Mouse (Mus musculus) kidney, embryonic 16.5 days (tissue): ENCODE measurements around the gene Krtap22-2. TPM values are rescaled to one million over a fixed set of nuclear protein-coding genes. Genes with fewer than 3 reads are reported as not detected.
"Not testable (repeated sequence)": the region's sequence is repeated elsewhere in the genome, so short reads cannot be mapped to it uniquely, and the experiment has no call there.

Experiments
- ATAC-seq: fragments of 200-750 bp; cut with Nextera tagmentation; 2 replicates; pipeline ENCODE4 v1.8.0; 2017; ENCODE audit warnings: moderate TSS enrichment; ENCODE audit not compliant: low FRiP score, low TSS enrichment
- H3K27ac ChIP-seq: fragments of 300-500 bp; sonication (generic); 2 replicates; pipeline ENCODE4 v1.5.1; 2014; ENCODE audit warnings: low read length
- H3K27me3 ChIP-seq: fragments of 300-500 bp; sonication (generic); 2 replicates; pipeline ENCODE4 v1.6.1; 2014; ENCODE audit warnings: low read length, control low read depth, mixed read lengths; ENCODE audit not compliant: insufficient read depth
- H3K36me3 ChIP-seq: fragments of 300-500 bp; sonication (generic); 2 replicates; pipeline ENCODE4 v1.6.1; 2014; ENCODE audit warnings: low read length, control low read depth, mixed read lengths; ENCODE audit not compliant: insufficient read depth
- H3K4me1 ChIP-seq: fragments of 300-500 bp; sonication (generic); 2 replicates; pipeline ENCODE4 v1.6.1; 2014; ENCODE audit warnings: low read length, control low read depth, mixed read lengths; ENCODE audit not compliant: insufficient read depth
- H3K4me2 ChIP-seq: fragments of 300-500 bp; sonication (generic); replicated peaks from 2 replicates; pipeline ENCODE4 v1.6.1; 2014; ENCODE audit warnings: low read depth, low read length
- H3K4me3 ChIP-seq: fragments of 300-500 bp; sonication (generic); 2 replicates; pipeline ENCODE4 v1.5.1; 2014; ENCODE audit warnings: mild to moderate bottlenecking, low read length
- H3K9ac ChIP-seq: fragments of 300-500 bp; sonication (generic); replicated peaks from 2 replicates; pipeline ENCODE4 v1.6.1; 2014; ENCODE audit warnings: low read length
- H3K9me3 ChIP-seq: fragments of 300-500 bp; sonication (generic); 2 replicates; pipeline ENCODE4 v1.6.1; 2016; ENCODE audit warnings: low read length, control low read depth
- WGBS: fragments of 180-500 bp; shearing (Covaris S2); extraction: QIAGEN DNeasy Blood & Tissue Kit; methylation state at CpG from one replicate; pipeline ENCODE4 v1.1.7; 2014; 5-methylcytosine and 5-hydroxymethylcytosine counted together
- polyA plus RNA-seq: library from polyadenylated mRNA; unstranded; fragments of >200 nt; fragmentation: Nextera tagmentation; extraction: Ambion mirVana; gene quantifications from 2 replicates; pipeline ENCODE4 v1.2.1, GENCODE M21; 2015

Gene Krtap22-2
- polyA plus RNA-seq: not detected in 2 replicates

DNA sequence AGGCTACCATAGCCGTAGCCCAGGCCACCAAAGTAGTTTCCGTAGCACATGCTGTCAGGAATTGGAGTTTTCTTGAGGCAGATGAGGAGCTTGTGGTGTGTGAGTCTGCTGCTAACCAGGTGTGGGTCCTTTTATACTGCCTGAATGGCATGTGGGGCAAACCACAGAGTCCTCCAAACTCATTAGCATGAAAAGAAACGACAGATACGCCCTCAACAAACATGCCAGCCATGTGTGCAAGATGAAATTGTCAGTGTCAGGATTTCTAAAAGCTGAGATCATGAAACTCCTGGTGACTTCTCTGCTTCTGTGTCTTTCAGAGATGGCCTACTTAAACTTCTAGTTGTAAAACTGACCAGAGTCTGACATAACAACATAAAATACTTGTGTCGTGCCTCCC lies at the start of gene Krtap22-2:
Gene Krtap22-2, minus strand, starts transcription at position 101 of the 400 bp plus-strand sequence.
- Histone ChIP-seq H3K36me3 (no peaks in the 10 kb centered on the region), H3K4me3 (no peak within 1 kb of the TSS), H3K4me1 (no peaks in the 10 kb centered on the region), H3K9ac (no peak within 1 kb of the TSS), H3K9me3 (no peaks in the 10 kb centered on the region), H3K27ac (no peak within 1 kb of the TSS), H3K4me2 (no peak within 1 kb of the TSS), H3K27me3 (no peaks in the 10 kb centered on the region)
- no peak for ATAC-seq
- 83% methylated on average over 5 of the region's 5 CpGs for WGBS

DNA sequence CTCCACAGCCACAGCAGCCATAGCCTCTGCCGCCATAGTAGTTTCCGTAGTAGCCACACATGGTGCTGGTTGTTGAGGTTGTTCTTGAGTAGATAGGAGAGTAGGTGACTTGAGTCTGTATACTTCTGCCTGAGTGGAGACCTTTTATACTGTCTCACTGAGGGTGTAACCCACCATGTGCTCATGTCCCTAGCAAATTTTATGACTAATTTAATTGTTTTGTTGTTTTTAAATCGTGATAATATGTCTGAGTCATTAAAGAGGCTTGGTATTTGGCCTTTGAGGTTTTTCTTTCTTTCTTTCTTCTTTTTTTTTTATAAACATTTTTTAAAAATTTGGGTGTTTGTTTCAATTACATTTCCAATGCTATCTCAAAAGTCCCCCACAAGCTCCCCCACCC lies 37.2 kb upstream of the Krtap22-2 start, which contains the start of gene Krtap6-5:
Gene Krtap6-5, minus strand, starts transcription at position 101 of the 400 bp plus-strand sequence.
- ATAC-seq: no peak
- Histone ChIP-seq H3K4me2 (no peak within 1 kb of the TSS), H3K27me3 (no peaks in the 10 kb centered on the region), H3K9ac (no peak within 1 kb of the TSS), H3K4me1 (no peaks in the 10 kb centered on the region), H3K27ac (no peak within 1 kb of the TSS), H3K36me3 (no peaks in the 10 kb centered on the region), H3K9me3 (no peaks in the 10 kb centered on the region), H3K4me3 (no peak within 1 kb of the TSS)
- 79% methylated on average over 3 of the region's 3 CpGs for WGBS

DNA sequence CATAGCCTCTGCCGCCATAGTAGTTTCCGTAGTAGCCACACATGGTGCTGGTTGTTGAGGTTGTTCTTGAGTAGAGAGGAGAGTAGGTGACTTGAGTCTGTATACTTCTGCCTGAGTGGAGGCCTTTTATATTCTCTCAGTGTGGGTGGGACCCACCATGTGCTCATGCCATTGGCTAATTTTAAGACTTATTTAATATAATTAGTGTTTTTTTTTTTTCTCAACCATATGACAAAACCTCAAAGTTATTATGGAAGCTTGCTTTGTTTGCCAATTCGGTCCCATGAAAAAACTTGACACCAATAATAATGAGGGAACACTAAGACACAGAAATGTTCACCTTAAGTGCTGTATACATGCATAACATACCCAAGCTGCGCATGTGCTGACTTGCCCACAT lies 30.8 kb upstream of the Krtap22-2 start, which contains the start of gene Gm10228:
Gene Gm10228, minus strand, starts transcription at position 101 of the 400 bp plus-strand sequence.
- H3K9ac ChIP-seq, H3K27ac ChIP-seq, H3K27me3 ChIP-seq, H3K4me2 ChIP-seq, H3K36me3 ChIP-seq, ATAC-seq, H3K4me3 ChIP-seq, H3K4me1 ChIP-seq, H3K9me3 ChIP-seq: not testable (repeated sequence)
- 93% methylated on average over 2 of the region's 4 CpGs for WGBS

DNA sequence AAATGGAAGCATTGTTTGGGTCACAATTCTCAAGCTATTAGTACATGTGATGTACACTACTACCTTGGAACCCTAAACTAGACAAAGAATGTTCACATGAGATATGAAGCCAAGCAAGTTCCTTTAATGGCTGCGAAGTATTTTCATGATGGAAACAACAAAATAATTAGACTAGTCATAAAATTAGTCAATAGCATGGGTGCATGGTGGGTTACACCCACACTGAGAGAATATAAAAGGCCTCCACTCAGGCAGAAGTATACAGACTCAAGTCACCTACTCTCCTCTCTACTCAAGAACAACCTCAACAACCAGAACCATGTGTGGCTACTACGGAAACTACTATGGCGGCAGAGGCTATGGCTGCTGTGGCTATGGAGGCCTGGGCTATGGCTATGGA lies 20.8 kb upstream of the Krtap22-2 start, which contains the start of gene Krtap6-1:
Gene Krtap6-1, plus strand, starts transcription at position 301 of the 400 bp plus-strand sequence.
- not testable (repeated sequence) for H3K36me3 ChIP-seq, H3K9me3 ChIP-seq, H3K4me2 ChIP-seq, ATAC-seq, H3K27ac ChIP-seq, H3K4me1 ChIP-seq, H3K4me3 ChIP-seq, H3K9ac ChIP-seq, H3K27me3 ChIP-seq
- 92% methylated on average over 3 of the region's 3 CpGs for WGBS

DNA sequence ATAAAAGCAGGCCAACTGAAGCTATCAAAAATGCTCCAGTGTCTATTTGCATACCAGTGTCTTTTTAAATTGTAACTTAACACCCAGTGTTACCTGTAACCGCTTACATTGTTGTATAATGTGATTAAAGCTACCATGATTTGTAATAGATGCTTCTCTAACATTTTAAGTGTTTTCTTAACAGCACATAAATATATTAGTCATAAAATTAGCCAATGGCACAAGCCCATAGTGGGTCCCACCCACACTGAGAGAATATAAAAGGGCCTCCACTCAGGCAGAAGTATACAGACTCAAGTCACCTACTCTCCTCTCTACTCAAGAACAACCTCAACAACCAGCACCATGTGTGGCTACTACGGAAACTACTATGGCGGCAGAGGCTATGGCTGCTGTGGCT lies 4.4 kb upstream of the Krtap22-2 start, which contains the start of gene Gm10229:
Gene Gm10229, plus strand, starts transcription at position 301 of the 400 bp plus-strand sequence.
- not testable (repeated sequence) for H3K27me3 ChIP-seq, H3K9me3 ChIP-seq, H3K4me1 ChIP-seq, H3K9ac ChIP-seq, H3K36me3 ChIP-seq, ATAC-seq, H3K27ac ChIP-seq, H3K4me2 ChIP-seq, H3K4me3 ChIP-seq
- 89% methylated on average over 1 of the region's 3 CpGs for WGBS

DNA sequence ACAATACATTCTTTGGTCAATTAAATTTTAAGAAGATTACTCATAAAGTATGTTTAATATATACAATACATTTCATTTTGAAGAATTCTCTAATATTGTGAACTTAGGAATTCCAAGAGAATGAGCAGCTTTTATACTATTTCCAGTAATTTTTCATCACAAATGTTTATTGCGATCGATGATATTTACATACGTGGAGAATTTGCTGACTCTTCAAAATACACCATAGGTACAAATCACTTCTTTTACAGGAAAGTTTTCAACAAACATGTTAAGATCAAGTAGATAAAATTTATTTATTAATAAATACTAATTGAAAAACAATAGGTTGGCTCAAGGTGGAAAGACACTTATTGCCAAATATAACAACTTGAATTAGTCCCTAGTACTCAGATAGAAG lies 3.4 kb upstream of the Krtap22-2 start:
- Histone ChIP-seq H3K27ac (no peak overlapping the region), H3K4me1 (no peaks in the 10 kb centered on the region), H3K4me3 (no peak overlapping the region), H3K36me3 (no peaks in the 10 kb centered on the region), H3K27me3 (no peaks in the 10 kb centered on the region), H3K4me2 (no peak overlapping the region), H3K9ac (no peak overlapping the region), H3K9me3 (no peaks in the 10 kb centered on the region)
- no peak for ATAC-seq
- WGBS: 98% methylated on average over 3 of the region's 3 CpGs

DNA sequence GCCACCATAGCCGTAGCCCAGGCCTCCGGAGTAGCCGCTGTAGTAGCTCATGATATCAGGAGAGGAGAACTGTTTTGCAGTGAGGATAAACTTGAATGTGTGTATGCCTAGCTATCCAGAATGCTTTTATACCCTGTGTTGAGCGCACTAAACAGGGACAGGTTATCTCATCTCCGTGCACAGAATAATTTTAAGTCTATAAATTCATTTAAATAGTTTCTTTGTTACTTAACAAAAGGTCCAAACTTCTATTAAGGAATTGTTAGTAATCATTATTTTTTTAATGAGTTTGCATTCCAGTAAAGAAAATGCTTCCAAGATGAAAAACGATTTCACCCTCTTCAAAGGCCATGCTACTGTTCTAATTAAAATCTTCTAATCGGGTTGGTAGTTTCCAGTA lies 47.8 kb downstream of the Krtap22-2 start, which contains the start of gene Krtap16-3:
Gene Krtap16-3, minus strand, starts transcription at position 101 of the 400 bp plus-strand sequence.
- no peak within 1 kb of the TSS for H3K4me3 ChIP-seq
- no peak for ATAC-seq
- no peaks in the 10 kb centered on the region for H3K36me3 ChIP-seq
- no peaks in the 10 kb centered on the region for H3K4me1 ChIP-seq
- H3K9me3 ChIP-seq: no peaks in the 10 kb centered on the region
- no peaks in the 10 kb centered on the region for H3K27me3 ChIP-seq
- no peak within 1 kb of the TSS for H3K4me2 ChIP-seq
- WGBS: 89% methylated on average over 7 of the region's 7 CpGs
- no peak within 1 kb of the TSS for H3K9ac ChIP-seq
- no peak within 1 kb of the TSS for H3K27ac ChIP-seq

Other genes with a start within 250 kb of the Krtap22-2 start
- not detected in 2 replicates for gene 2310057N15Rik, start 236.6 kb downstream of the Krtap22-2 start, polyA plus RNA-seq
- gene Gm5965, start 232.9 kb downstream of the Krtap22-2 start, polyA plus RNA-seq: 0.31 TPM in 1 of 2 replicates, not detected in the other
- not detected in 2 replicates for gene Gm20741, start 198.5 kb downstream of the Krtap22-2 start, polyA plus RNA-seq
- not detected in 2 replicates for gene Krtap15, start 190.5 kb downstream of the Krtap22-2 start, polyA plus RNA-seq
- gene Krtap14, start 184.6 kb downstream of the Krtap22-2 start, polyA plus RNA-seq: not detected in 2 replicates
- gene Krtap19-1, start 141.3 kb downstream of the Krtap22-2 start, polyA plus RNA-seq: not detected in 2 replicates
- not detected in 2 replicates for gene Krtap19-2, start 136.5 kb downstream of the Krtap22-2 start, polyA plus RNA-seq
- gene Krtap19-3, start 132.7 kb downstream of the Krtap22-2 start, polyA plus RNA-seq: not detected in 2 replicates
- not detected in 2 replicates for gene Krtap19-4, start 125.7 kb downstream of the Krtap22-2 start, polyA plus RNA-seq
- gene Krtap19-5, start 114.3 kb downstream of the Krtap22-2 start, polyA plus RNA-seq: not detected in 2 replicates
- not detected in 2 replicates for gene Krtap19-9b, start 78.5 kb downstream of the Krtap22-2 start, polyA plus RNA-seq
- not detected in 2 replicates for gene Krtap16-3, start 47.9 kb downstream of the Krtap22-2 start, polyA plus RNA-seq
- gene Gm10229, start 4.5 kb upstream of the Krtap22-2 start, polyA plus RNA-seq: not detected in 2 replicates
- not detected in 2 replicates for gene Krtap6-1, start 20.9 kb upstream of the Krtap22-2 start, polyA plus RNA-seq
- gene Gm10228, start 30.7 kb upstream of the Krtap22-2 start, polyA plus RNA-seq: not detected in 2 replicates
- gene Krtap6-5, start 37.1 kb upstream of the Krtap22-2 start, polyA plus RNA-seq: not detected in 2 replicates
- not detected in 2 replicates for gene 1110025L11Rik, start 53.2 kb upstream of the Krtap22-2 start, polyA plus RNA-seq
- not detected in 2 replicates for gene Krtap6-3, start 73.3 kb upstream of the Krtap22-2 start, polyA plus RNA-seq
- not detected in 2 replicates for gene Gm6358, start 130.1 kb upstream of the Krtap22-2 start, polyA plus RNA-seq
- not detected in 2 replicates for gene Gm10061, start 140.3 kb upstream of the Krtap22-2 start, polyA plus RNA-seq
- gene Gm9789, start 147.2 kb upstream of the Krtap22-2 start, polyA plus RNA-seq: not detected in 2 replicates
- gene Gm7735, start 158.7 kb upstream of the Krtap22-2 start, polyA plus RNA-seq: not detected in 2 replicates
- gene 1110057P08Rik, start 164.0 kb upstream of the Krtap22-2 start, polyA plus RNA-seq: not detected in 2 replicates
- gene Krtap20-2, start 195.1 kb upstream of the Krtap22-2 start, polyA plus RNA-seq: not detected in 2 replicates